Mouse (Mus musculus): ENCODE measurements at regions not wholly inside any gene's neighbourhood (a gene's known extent, or its start where the extent isn't known, plus 50 kb on each side); places are given as distances from the start of the nearest gene placed in this dataset.

- DNase-seq (no peak), ATAC-seq (ENCODE audit: low FRiP score, low TSS enrichment) (no peak)
- Histone ChIP-seq H3K9ac (replicated peaks; ENCODE audit: low read length) (no peak overlapping the region), H3K27me3 (ENCODE audit: control insufficient read depth, insufficient read depth, low read length) (no peaks in the 10 kb centered on the region), H3K4me3 (replicated peaks; ENCODE audit: low read depth, low read length) (no peak overlapping the region), H3K36me3 (ENCODE audit: control insufficient read depth, insufficient read depth, low read length) (no peaks in the 10 kb centered on the region), H3K27ac (replicated peaks; ENCODE audit: low read depth, low read length) (no peak overlapping the region), H3K9me3 (ENCODE audit: control insufficient read depth, low read length) (no peaks in the 10 kb centered on the region), H3K4me1 (ENCODE audit: control insufficient read depth, insufficient read depth, low read length) (no peaks in the 10 kb centered on the region), H3K4me2 (ENCODE audit: low read length) (no peak overlapping the region)
- 93% methylated on average over 2 of the region's 2 CpGs for WGBS
Measured at GRCm38 (mm10) chr9:115493765-115494164, 183.5 kb upstream of the Stt3b start.

- Histone ChIP-seq H3K4me1 (ENCODE audit: control insufficient read depth, insufficient read depth, low read length) (no peaks in the 10 kb centered on the region), H3K4me3 (replicated peaks; ENCODE audit: low read depth, low read length) (no peak overlapping the region), H3K9ac (replicated peaks; ENCODE audit: low read length) (no peak overlapping the region), H3K27me3 (ENCODE audit: control insufficient read depth, insufficient read depth, low read length) (no peaks in the 10 kb centered on the region), H3K9me3 (ENCODE audit: control insufficient read depth, low read length) (no peaks in the 10 kb centered on the region), H3K4me2 (ENCODE audit: low read length) (no peak overlapping the region), H3K36me3 (ENCODE audit: control insufficient read depth, insufficient read depth, low read length) (no peaks in the 10 kb centered on the region), H3K27ac (replicated peaks; ENCODE audit: low read depth, low read length) (no peak overlapping the region)
- DNase-seq (no peak), ATAC-seq (ENCODE audit: low FRiP score, low TSS enrichment) (no peak)
- 54% methylated on average over 3 of the region's 3 CpGs for WGBS
Measured at GRCm38 (mm10) chr9:115499536-115499935, 189.3 kb upstream of the Stt3b start.

- H3K4me1 ChIP-seq (ENCODE audit: control insufficient read depth, insufficient read depth, low read length): no peaks in the 10 kb centered on the region
- no peak overlapping the region for H3K4me2 ChIP-seq (ENCODE audit: low read length)
- ATAC-seq (ENCODE audit: low FRiP score, low TSS enrichment) (no peak), DNase-seq (no peak)
- no peak overlapping the region for H3K4me3 ChIP-seq (replicated peaks; ENCODE audit: low read depth, low read length)
- no peaks in the 10 kb centered on the region for H3K27me3 ChIP-seq (ENCODE audit: control insufficient read depth, insufficient read depth, low read length)
- WGBS: 65% methylated on average over 2 of the region's 2 CpGs
- H3K9ac ChIP-seq (replicated peaks; ENCODE audit: low read length): no peak overlapping the region
- no peak overlapping the region for H3K27ac ChIP-seq (replicated peaks; ENCODE audit: low read depth, low read length)
- H3K36me3 ChIP-seq (ENCODE audit: control insufficient read depth, insufficient read depth, low read length): no peaks in the 10 kb centered on the region
- H3K9me3 ChIP-seq (ENCODE audit: control insufficient read depth, low read length): no peaks in the 10 kb centered on the region
Measured at GRCm38 (mm10) chr9:115504789-115505188, 194.6 kb upstream of the Stt3b start.

DNA sequence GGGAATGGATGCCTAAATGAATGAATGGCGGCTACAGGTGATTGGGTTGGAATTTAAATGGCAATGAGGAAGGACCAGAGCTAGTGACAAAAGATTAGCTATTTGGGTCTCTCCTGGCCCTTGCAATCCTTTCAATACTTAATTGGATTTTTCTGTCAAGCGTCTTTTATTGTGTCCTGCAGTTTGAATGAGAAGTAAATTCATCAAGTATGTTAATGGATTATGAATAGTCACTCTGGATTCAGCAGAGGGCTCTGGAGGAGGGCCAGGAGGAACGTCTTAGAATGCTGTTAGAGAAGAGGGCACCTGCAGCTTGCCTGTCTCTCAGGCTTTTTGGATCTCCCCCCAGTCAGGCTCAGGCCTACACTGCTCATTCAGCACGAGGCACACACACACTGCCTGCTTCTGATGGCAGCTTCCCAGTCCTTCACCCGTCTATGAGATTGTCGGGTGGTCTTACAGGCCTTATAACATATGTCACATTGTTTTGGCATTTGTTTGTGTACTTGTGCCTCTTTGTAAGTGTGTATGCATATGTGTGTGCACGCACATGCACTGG, 197.0 kb upstream of the Stt3b start:
- Histone ChIP-seq H3K36me3 (ENCODE audit: control insufficient read depth, insufficient read depth, low read length) (no peaks in the 10 kb centered on the region), H3K9me3 (ENCODE audit: control insufficient read depth, low read length) (no peaks in the 10 kb centered on the region), H3K9ac (replicated peaks; ENCODE audit: low read length) (no peak overlapping the region), H3K4me3 (replicated peaks; ENCODE audit: low read depth, low read length) (no peak overlapping the region), H3K27me3 (ENCODE audit: control insufficient read depth, insufficient read depth, low read length) (no peaks in the 10 kb centered on the region), H3K4me2 (ENCODE audit: low read length) (no peak overlapping the region), H3K4me1 (ENCODE audit: control insufficient read depth, insufficient read depth, low read length) (no peaks in the 10 kb centered on the region), H3K27ac (replicated peaks; ENCODE audit: low read depth, low read length) (no peak overlapping the region)
- DNase-seq (peak; percentile 46), ATAC-seq (ENCODE audit: low FRiP score, low TSS enrichment) (no peak)
- WGBS: 51% methylated on average over 7 of the region's 7 CpGs

DNA sequence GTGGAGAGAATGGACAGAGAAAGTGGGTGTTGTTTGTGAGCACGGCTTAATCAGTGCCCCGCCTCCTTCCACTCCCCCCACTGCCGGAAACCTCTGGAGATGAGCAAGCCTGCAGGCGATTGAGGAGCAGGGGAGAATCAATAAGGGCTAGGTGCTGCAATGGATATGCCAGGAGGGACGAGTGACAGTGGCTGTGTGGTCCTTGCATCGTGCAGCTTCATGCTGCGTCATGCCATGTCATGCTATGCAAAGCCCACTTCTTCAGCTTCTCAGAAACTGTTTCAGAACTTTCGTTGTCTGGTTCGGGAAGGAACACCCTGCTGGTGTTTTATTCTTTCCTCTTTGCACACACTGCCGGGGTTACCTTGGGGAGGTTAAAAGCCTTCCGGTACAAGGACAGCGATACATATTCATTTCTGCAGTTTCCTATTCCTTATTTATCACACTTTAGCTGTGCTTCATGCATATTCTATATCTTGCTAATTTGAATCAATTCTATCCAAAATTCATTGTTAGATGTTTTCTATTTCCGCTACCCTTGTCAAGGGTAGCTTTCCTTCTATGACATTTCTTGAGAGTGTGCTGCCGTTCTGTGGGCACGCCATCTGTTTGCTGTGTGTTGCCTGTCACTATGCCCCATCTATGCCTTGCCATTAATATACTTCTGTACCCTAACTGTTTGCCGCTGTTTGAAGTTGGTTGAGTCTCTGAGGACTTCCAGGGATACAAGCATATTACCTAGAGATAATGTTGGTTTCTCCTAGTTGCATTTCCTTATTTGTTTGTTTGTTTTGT, 202.8 kb upstream of the Stt3b start:
- H3K4me2 ChIP-seq (ENCODE audit: low read length): no peak overlapping the region
- no peaks in the 10 kb centered on the region for H3K36me3 ChIP-seq (ENCODE audit: control insufficient read depth, insufficient read depth, low read length)
- ATAC-seq (ENCODE audit: low FRiP score, low TSS enrichment) (no peak), DNase-seq (peak; percentile 38)
- H3K27me3 ChIP-seq (ENCODE audit: control insufficient read depth, insufficient read depth, low read length): no peaks in the 10 kb centered on the region
- 53% methylated on average over 16 of the region's 16 CpGs for WGBS
- 0 out of 2 replicates have a peak, but pooled peaks cover 5% of the 10 kb centered on the region for H3K9me3 ChIP-seq (ENCODE audit: control insufficient read depth, low read length)
- no peak overlapping the region for H3K9ac ChIP-seq (replicated peaks; ENCODE audit: low read length)
- 0 out of 2 replicates have a peak, but pooled peaks cover 4% of the 10 kb centered on the region for H3K4me1 ChIP-seq (ENCODE audit: control insufficient read depth, insufficient read depth, low read length)
- H3K4me3 ChIP-seq (replicated peaks; ENCODE audit: low read depth, low read length): no peak overlapping the region
- H3K27ac ChIP-seq (replicated peaks; ENCODE audit: low read depth, low read length): no peak overlapping the region

DNA sequence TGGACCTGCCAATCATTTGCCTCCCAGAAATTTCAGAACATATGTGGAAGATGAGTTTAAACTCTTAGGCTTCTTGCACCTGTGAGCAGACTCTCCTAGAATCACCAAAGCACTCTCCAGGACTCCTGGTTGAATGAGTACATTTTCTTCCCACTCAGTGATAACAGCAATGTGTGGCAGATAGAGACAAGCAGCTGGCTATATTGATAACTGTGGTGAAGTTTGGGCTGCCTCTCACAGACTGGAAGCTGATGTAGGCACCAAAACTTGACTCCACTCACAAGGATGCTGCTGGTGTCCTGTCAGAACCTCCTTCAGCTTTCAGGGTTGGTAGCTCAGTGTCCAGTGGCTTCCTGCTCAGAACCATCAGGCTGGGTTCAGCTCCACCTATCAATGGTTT, 207.7 kb upstream of the Stt3b start:
- no peak overlapping the region for H3K9ac ChIP-seq (replicated peaks; ENCODE audit: low read length)
- no peak for ATAC-seq (ENCODE audit: low FRiP score, low TSS enrichment)
- DNase-seq: no peak

DNA sequence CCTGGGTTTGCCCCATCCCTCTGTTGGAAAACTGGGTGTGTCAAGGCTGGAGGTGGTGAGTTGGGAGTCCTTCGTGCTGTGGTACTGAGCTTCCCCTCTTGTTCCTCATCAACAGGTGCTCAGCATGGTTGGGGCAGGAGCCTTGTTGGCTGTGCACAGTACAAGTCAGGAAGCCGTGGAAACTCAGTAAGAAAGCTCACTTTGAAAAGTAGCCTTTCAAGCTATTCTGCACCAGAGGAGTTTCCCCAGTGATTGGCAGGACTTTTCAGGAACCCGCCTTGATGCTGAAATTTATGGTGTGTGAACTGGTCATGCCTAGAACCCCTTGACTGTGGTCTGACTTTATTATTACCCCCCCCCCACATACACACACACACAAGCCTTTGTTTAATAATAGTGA, 213.9 kb upstream of the Stt3b start:
- WGBS: 60% methylated on average over 3 of the region's 3 CpGs
- no peak overlapping the region for H3K4me2 ChIP-seq (ENCODE audit: low read length)
- no peak overlapping the region for H3K27ac ChIP-seq (replicated peaks; ENCODE audit: low read depth, low read length)
- H3K9ac ChIP-seq (replicated peaks; ENCODE audit: low read length): no peak overlapping the region
- H3K36me3 ChIP-seq (ENCODE audit: control insufficient read depth, insufficient read depth, low read length): no peaks in the 10 kb centered on the region
- H3K27me3 ChIP-seq (ENCODE audit: control insufficient read depth, insufficient read depth, low read length): no peaks in the 10 kb centered on the region
- ATAC-seq (ENCODE audit: low FRiP score, low TSS enrichment): no peak
- H3K4me3 ChIP-seq (replicated peaks; ENCODE audit: low read depth, low read length): no peak overlapping the region
- no peaks in the 10 kb centered on the region for H3K9me3 ChIP-seq (ENCODE audit: control insufficient read depth, low read length)
- H3K4me1 ChIP-seq (ENCODE audit: control insufficient read depth, insufficient read depth, low read length): 0 out of 2 replicates have a peak, but pooled peaks cover 3% of the 10 kb centered on the region
- no peak for DNase-seq

More for the DNA sequence above, 207.7 kb upstream of the Stt3b start:
- no peaks in the 10 kb centered on the region for H3K27me3 ChIP-seq (ENCODE audit: control insufficient read depth, insufficient read depth, low read length)
- H3K9me3 ChIP-seq (ENCODE audit: control insufficient read depth, low read length): 0 out of 2 replicates have a peak, but pooled peaks cover 5% of the 10 kb centered on the region
- H3K4me2 ChIP-seq (ENCODE audit: low read length): no peak overlapping the region
- H3K4me1 ChIP-seq (ENCODE audit: control insufficient read depth, insufficient read depth, low read length): no peaks in the 10 kb centered on the region
- no peak overlapping the region for H3K4me3 ChIP-seq (replicated peaks; ENCODE audit: low read depth, low read length)
- no peaks in the 10 kb centered on the region for H3K36me3 ChIP-seq (ENCODE audit: control insufficient read depth, insufficient read depth, low read length)
- H3K27ac ChIP-seq (replicated peaks; ENCODE audit: low read depth, low read length): no peak overlapping the region

GRCm38 (mm10) chr9:115524591-115524990, 214.4 kb upstream of the Stt3b start:
- no peak overlapping the region for H3K4me3 ChIP-seq (replicated peaks; ENCODE audit: low read depth, low read length)
- DNase-seq: peak; percentile 24
- no peak overlapping the region for H3K4me2 ChIP-seq (ENCODE audit: low read length)
- H3K27me3 ChIP-seq (ENCODE audit: control insufficient read depth, insufficient read depth, low read length): no peaks in the 10 kb centered on the region
- H3K9me3 ChIP-seq (ENCODE audit: control insufficient read depth, low read length): no peaks in the 10 kb centered on the region
- H3K4me1 ChIP-seq (ENCODE audit: control insufficient read depth, insufficient read depth, low read length): 0 out of 2 replicates have a peak, but pooled peaks cover 3% of the 10 kb centered on the region
- H3K36me3 ChIP-seq (ENCODE audit: control insufficient read depth, insufficient read depth, low read length): no peaks in the 10 kb centered on the region
- 59% methylated on average over 5 of the region's 5 CpGs for WGBS
- H3K27ac ChIP-seq (replicated peaks; ENCODE audit: low read depth, low read length): no peak overlapping the region
- no peak for ATAC-seq (ENCODE audit: low FRiP score, low TSS enrichment)
- H3K9ac ChIP-seq (replicated peaks; ENCODE audit: low read length): no peak overlapping the region

DNA sequence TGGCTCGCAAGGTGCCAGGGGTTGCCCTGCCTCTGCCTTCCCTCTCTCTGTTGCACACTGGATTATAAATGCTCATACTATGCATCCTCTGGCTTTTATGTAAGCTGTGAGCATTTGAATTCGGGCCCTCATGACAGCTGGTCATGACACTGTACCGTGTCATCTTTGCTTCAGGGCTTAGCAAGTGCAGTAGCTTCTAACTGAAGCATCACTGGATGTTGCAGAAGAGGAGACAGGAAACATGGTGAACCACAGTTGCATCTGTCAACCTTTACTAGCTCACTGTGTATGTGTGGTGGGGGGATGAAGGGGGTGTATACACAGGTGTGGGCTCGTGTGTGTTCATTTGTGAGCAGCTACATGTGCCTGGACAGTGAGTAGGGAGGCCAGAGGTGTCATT, 216.1 kb upstream of the Stt3b start:
- no peak overlapping the region for H3K4me3 ChIP-seq (replicated peaks; ENCODE audit: low read depth, low read length)
- H3K27me3 ChIP-seq (ENCODE audit: control insufficient read depth, insufficient read depth, low read length): no peaks in the 10 kb centered on the region
- no peaks in the 10 kb centered on the region for H3K9me3 ChIP-seq (ENCODE audit: control insufficient read depth, low read length)
- DNase-seq (no peak), ATAC-seq (ENCODE audit: low FRiP score, low TSS enrichment) (no peak)
- H3K4me1 ChIP-seq (ENCODE audit: control insufficient read depth, insufficient read depth, low read length): 0 out of 2 replicates have a peak, but pooled peaks cover 3% of the 10 kb centered on the region
- no peaks in the 10 kb centered on the region for H3K36me3 ChIP-seq (ENCODE audit: control insufficient read depth, insufficient read depth, low read length)
- no peak overlapping the region for H3K4me2 ChIP-seq (ENCODE audit: low read length)
- H3K27ac ChIP-seq (replicated peaks; ENCODE audit: low read depth, low read length): no peak overlapping the region
- 84% methylated on average over 4 of the region's 4 CpGs for WGBS
- H3K9ac ChIP-seq (replicated peaks; ENCODE audit: low read length): no peak overlapping the region

All from midbrain, embryonic 14.5 days (tissue).